Mouse (Mus musculus) splenic B cell, adult 2 months (primary cell): Measurements from ENCODE around the gene 4933400A11Rik.

Source experiments
- DNase-seq: peaks from one replicate; pipeline ENCODE4 v3.0.0-alpha.2; 2011; ENCODE audit warnings: low read depth, low spot score
- H3K27me3 ChIP-seq: 2 replicates; pipeline ENCODE4 v1.6.1; 2012; ENCODE audit warnings: mild to moderate bottlenecking, low read length, moderate library complexity, mixed read lengths; ENCODE audit not compliant: control insufficient read depth, poor library complexity, insufficient read depth, severe bottlenecking
- H3K36me3 ChIP-seq: 2 replicates; pipeline ENCODE4 v1.6.1; 2012; ENCODE audit warnings: mild to moderate bottlenecking, low read length, moderate library complexity, mixed read lengths; ENCODE audit not compliant: control insufficient read depth, poor library complexity, insufficient read depth, severe bottlenecking

Gene 4933400A11Rik

GRCm38 (mm10) chrX:169758001-169758400 is 21.4 kb downstream of the 4933400A11Rik start:
- DNase-seq, result no peak
- Histone ChIP-seq H3K36me3 (no peaks in the 10 kb centered on the region), H3K27me3 (no peaks in the 10 kb centered on the region)

GRCm38 (mm10) chrX:169735387-169735969 is 44.0 kb downstream of the 4933400A11Rik start:
- no peak for DNase-seq
- Histone ChIP-seq H3K36me3 (no peaks in the 10 kb centered on the region), H3K27me3 (no peaks in the 10 kb centered on the region)
